Mouse (Mus musculus) brain, embryonic 14.5 days (tissue): ENCODE data around the gene Gsc2.

Experiments used
- CTCF ChIP-seq: fragments of 200-500 bp; IDR thresholded peaks from 2 replicates; pipeline ENCODE4 v1.5.1; 2012; ENCODE audit warnings: inconsistent platforms, mild to moderate bottlenecking, moderate library complexity, borderline replicate concordance; ENCODE audit not compliant: insufficient read depth, insufficient read length; ENCODE audit errors: extremely low read depth
- POLR2A ChIP-seq: fragments of 200-500 bp; IDR thresholded peaks from 2 replicates; pipeline ENCODE4 v1.6.1; 2012; ENCODE audit warnings: mild to moderate bottlenecking, inconsistent platforms, borderline replicate concordance; ENCODE audit not compliant: poor library complexity, insufficient read depth, insufficient read length, severe bottlenecking; ENCODE audit errors: extremely low read depth

DNA sequence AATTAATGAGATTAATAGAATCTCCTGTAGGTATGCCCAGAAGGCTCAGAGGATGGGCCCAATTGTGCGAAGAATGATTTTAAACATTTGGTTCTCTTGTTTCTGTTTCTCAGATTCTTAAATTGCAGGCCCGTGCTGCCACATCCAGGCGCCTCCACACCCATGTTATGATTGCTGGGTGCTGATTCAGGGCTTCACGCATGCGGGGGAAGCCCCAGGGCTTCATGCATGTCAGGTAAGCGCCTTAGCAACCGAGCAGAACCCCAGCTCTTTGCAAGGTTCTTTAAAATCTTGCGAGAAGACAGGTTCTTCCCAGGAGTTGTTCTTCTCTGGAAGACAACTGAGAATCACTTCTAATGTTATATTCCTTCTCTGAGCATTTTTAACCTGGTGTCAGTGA lies 28.6 kb upstream of the Gsc2 start:
- TF ChIP-seq POLR2A = no peak
- no peak for TF ChIP-seq CTCF
